Mouse (Mus musculus): ENCODE results near the gene Gpr39. TPM values are rescaled to one million over a fixed set of nuclear protein-coding genes. Genes with fewer than 3 reads are reported as not detected.

Gpr39 gene
- total and polyA plus RNA-seq, 2 experiments, result 3.7 to 5.2 TPM

- Histone ChIP-seq H3K4me1 (ENCODE audit: control insufficient read depth, insufficient read depth, low read length) (no peaks in the 10 kb centered on the region), H3K27ac (replicated peaks; ENCODE audit: insufficient read depth, low read depth, low read length) (no peak overlapping the region), H3K9ac (ENCODE audit: low read depth, low read length) (no peak overlapping the region), H3K79me2 (ENCODE audit: control insufficient read depth, insufficient read depth, low read length) (no peaks in the 10 kb centered on the region), H3K36me3 (ENCODE audit: control insufficient read depth, insufficient read depth, low read length) (no peaks in the 10 kb centered on the region), H3K4me3 (ENCODE audit: insufficient read depth, low read depth, low read length) (no peak overlapping the region), H3K27me3 (ENCODE audit: control insufficient read depth, insufficient read depth, low read length) (no peaks in the 10 kb centered on the region)
- TF ChIP-seq POLR2A (IDR thresholded peaks at IDR 0.05; ENCODE audit: extremely low read depth, insufficient read depth, low read length) (no peak), CTCF (IDR thresholded peaks at IDR 0.05; ENCODE audit: low read depth, low read length) (no peak)
- 93% methylated on average over 9 of the region's 9 CpGs for WGBS
- no peak for DNase-seq (ENCODE audit: extremely low read depth, low read depth, low spot score)
Measured at GRCm38 (mm10) chr1:125893158-125893557, 216.4 kb downstream of the Gpr39 start.

- Histone ChIP-seq H3K9ac (ENCODE audit: low read depth, low read length) (no peak overlapping the region), H3K4me3 (ENCODE audit: insufficient read depth, low read depth, low read length) (no peak overlapping the region), H3K36me3 (ENCODE audit: control insufficient read depth, insufficient read depth, low read length) (no peaks in the 10 kb centered on the region), H3K27me3 (ENCODE audit: control insufficient read depth, insufficient read depth, low read length) (peaks cover 12% of the 10 kb centered on the region), H3K27ac (replicated peaks; ENCODE audit: insufficient read depth, low read depth, low read length) (no peak overlapping the region), H3K79me2 (ENCODE audit: control insufficient read depth, insufficient read depth, low read length) (no peaks in the 10 kb centered on the region), H3K4me1 (ENCODE audit: control insufficient read depth, insufficient read depth, low read length) (no peaks in the 10 kb centered on the region)
- WGBS, result 26% methylated on average over 14 of the region's 14 CpGs
- DNase-seq (ENCODE audit: extremely low read depth, low read depth, low spot score), result no peak
- TF ChIP-seq CTCF (IDR thresholded peaks at IDR 0.05; ENCODE audit: low read depth, low read length) (no peak), POLR2A (IDR thresholded peaks at IDR 0.05; ENCODE audit: extremely low read depth, insufficient read depth, low read length) (no peak)
Measured at GRCm38 (mm10) chr1:125910211-125910870, 233.5 kb downstream of the Gpr39 start.

GRCm38 (mm10) chr1:125910871-125911265, 234.1 kb downstream of the Gpr39 start:
- Histone ChIP-seq H3K36me3 (ENCODE audit: control insufficient read depth, insufficient read depth, low read length) (no peaks in the 10 kb centered on the region), H3K4me3 (ENCODE audit: insufficient read depth, low read depth, low read length) (no peak overlapping the region), H3K27me3 (ENCODE audit: control insufficient read depth, insufficient read depth, low read length) (peaks cover 12% of the 10 kb centered on the region), H3K79me2 (ENCODE audit: control insufficient read depth, insufficient read depth, low read length) (no peaks in the 10 kb centered on the region), H3K27ac (replicated peaks; ENCODE audit: insufficient read depth, low read depth, low read length) (no peak overlapping the region), H3K9ac (ENCODE audit: low read depth, low read length) (no peak overlapping the region), H3K4me1 (ENCODE audit: control insufficient read depth, insufficient read depth, low read length) (no peaks in the 10 kb centered on the region)
- WGBS, result 6% methylated on average over 9 of the region's 9 CpGs
- no peak for TF ChIP-seq CTCF (IDR thresholded peaks at IDR 0.05; ENCODE audit: low read depth, low read length)
- TF ChIP-seq POLR2A (IDR thresholded peaks at IDR 0.05; ENCODE audit: extremely low read depth, insufficient read depth, low read length), result no peak
- no peak for DNase-seq (ENCODE audit: extremely low read depth, low read depth, low spot score)

- DNase-seq (ENCODE audit: extremely low read depth, low read depth, low spot score), result no peak
- Histone ChIP-seq H3K27ac (replicated peaks; ENCODE audit: insufficient read depth, low read depth, low read length) (no peak overlapping the region), H3K4me1 (ENCODE audit: control insufficient read depth, insufficient read depth, low read length) (no peaks in the 10 kb centered on the region), H3K27me3 (ENCODE audit: control insufficient read depth, insufficient read depth, low read length) (peaks cover 12% of the 10 kb centered on the region), H3K79me2 (ENCODE audit: control insufficient read depth, insufficient read depth, low read length) (no peaks in the 10 kb centered on the region), H3K4me3 (ENCODE audit: insufficient read depth, low read depth, low read length) (peak overlapping the region; percentile 17; the same call in 1 of the 2 replicates), H3K36me3 (ENCODE audit: control insufficient read depth, insufficient read depth, low read length) (no peaks in the 10 kb centered on the region), H3K9ac (ENCODE audit: low read depth, low read length) (no peak overlapping the region)
- TF ChIP-seq POLR2A (IDR thresholded peaks at IDR 0.05; ENCODE audit: extremely low read depth, insufficient read depth, low read length) (no peak), CTCF (IDR thresholded peaks at IDR 0.05; ENCODE audit: low read depth, low read length) (no peak)
- WGBS, result 1% methylated on average over 35 of the region's 35 CpGs
Measured at GRCm38 (mm10) chr1:125911337-125911900, 234.6 kb downstream of the Gpr39 start.

GRCm38 (mm10) chr1:125911901-125912445, 235.2 kb downstream of the Gpr39 start:
- DNase-seq (ENCODE audit: extremely low read depth, low read depth, low spot score), result no peak
- Histone ChIP-seq H3K79me2 (ENCODE audit: control insufficient read depth, insufficient read depth, low read length) (no peaks in the 10 kb centered on the region), H3K27ac (replicated peaks; ENCODE audit: insufficient read depth, low read depth, low read length) (no peak overlapping the region), H3K4me3 (ENCODE audit: insufficient read depth, low read depth, low read length) (peak overlapping the region; percentile 17; the same call in 1 of the 2 replicates), H3K4me1 (ENCODE audit: control insufficient read depth, insufficient read depth, low read length) (no peaks in the 10 kb centered on the region), H3K36me3 (ENCODE audit: control insufficient read depth, insufficient read depth, low read length) (no peaks in the 10 kb centered on the region), H3K9ac (ENCODE audit: low read depth, low read length) (no peak overlapping the region), H3K27me3 (ENCODE audit: control insufficient read depth, insufficient read depth, low read length) (peaks cover 12% of the 10 kb centered on the region)
- TF ChIP-seq POLR2A (IDR thresholded peaks at IDR 0.05; ENCODE audit: extremely low read depth, insufficient read depth, low read length) (no peak), CTCF (IDR thresholded peaks at IDR 0.05; ENCODE audit: low read depth, low read length) (no peak)
- WGBS, result under 1% methylated on average over 42 of the region's 43 CpGs
